Mouse (Mus musculus) MEL-GATA-1-ER (cell line): ENCODE data around the gene Alms1.
"Not testable (repeated sequence)": the region's sequence is repeated elsewhere in the genome, so short reads cannot be mapped to it uniquely, and the experiment has no call there.

ENCODE experiments used
- DNase-seq: peaks from one replicate; pipeline ENCODE4 v3.0.0-alpha.2; 2012; ENCODE audit warnings: low read depth; ENCODE audit errors: extremely low read depth

Alms1 gene

GRCm38 (mm10) chr6:85713105-85713504, 125.8 kb downstream of the Alms1 start, which contains the start of gene Nat8f7:
Gene Nat8f7 (minus strand): TSS chr6:85713205.
- not testable (repeated sequence) for DNase-seq
